Mouse (Mus musculus) intestine, postnatal 0 days (tissue): ENCODE measurements at regions not wholly inside any gene's neighbourhood (a gene's known extent, or its start where the extent isn't known, plus 50 kb on each side); places are given as distances from the start of the nearest gene placed in this dataset.

Experiments
- ATAC-seq: fragments of 200-750 bp; cut with Nextera tagmentation; 2 replicates; pipeline ENCODE4 v1.8.0; 2017; ENCODE audit warnings: mild to moderate bottlenecking, moderate TSS enrichment, moderate library complexity
- H3K27ac ChIP-seq: fragments of 300-500 bp; sonication (generic); 2 replicates; pipeline ENCODE4 v1.5.1; 2014; ENCODE audit warnings: mild to moderate bottlenecking, low read depth, low read length, moderate library complexity
- H3K27me3 ChIP-seq: fragments of 300-500 bp; sonication (generic); replicated peaks from 2 replicates; pipeline ENCODE4 v1.6.1; 2014; ENCODE audit warnings: low read length, mixed read lengths; ENCODE audit not compliant: control insufficient read depth, insufficient read depth
- H3K36me3 ChIP-seq: fragments of 300-500 bp; sonication (generic); 2 replicates; pipeline ENCODE4 v1.6.1; 2014; ENCODE audit warnings: mild to moderate bottlenecking, moderate library complexity; ENCODE audit not compliant: control insufficient read depth, insufficient read depth
- H3K4me1 ChIP-seq: fragments of 300-500 bp; sonication (generic); replicated peaks from 2 replicates; pipeline ENCODE4 v1.6.1; 2014; ENCODE audit warnings: antibody characterized with exemption, low read length, mixed read lengths; ENCODE audit not compliant: control insufficient read depth, insufficient read depth
- H3K4me2 ChIP-seq: fragments of 300-500 bp; sonication (generic); replicated peaks from 2 replicates; pipeline ENCODE4 v1.6.1; 2014; ENCODE audit warnings: low read depth, mild to moderate bottlenecking, moderate library complexity
- H3K4me3 ChIP-seq: fragments of 300-500 bp; sonication (generic); 2 replicates; pipeline ENCODE4 v1.5.1; 2014; ENCODE audit warnings: low read depth, low read length
- H3K9ac ChIP-seq: fragments of 300-500 bp; sonication (generic); 2 replicates; pipeline ENCODE4 v1.6.1; 2014; ENCODE audit warnings: mild to moderate bottlenecking, low read depth, low read length
- H3K9me3 ChIP-seq: fragments of 300-500 bp; sonication (generic); 2 replicates; pipeline ENCODE4 v1.6.1; 2016; ENCODE audit warnings: mixed run types; ENCODE audit not compliant: control insufficient read depth
- CTCF ChIP-seq: sonication (generic); IDR thresholded peaks from 2 replicates; pipeline ENCODE4 v1.5.1; 2016; ENCODE audit warnings: low read depth, mild to moderate bottlenecking, control low read depth, antibody characterized with exemption, moderate library complexity
- WGBS: fragments of 180-500 bp; shearing (Covaris S2); extraction: QIAGEN DNeasy Blood & Tissue Kit; methylation state at CpG from one replicate; pipeline ENCODE4 v1.1.7; 2014; 5-methylcytosine and 5-hydroxymethylcytosine counted together

- no peak overlapping the region for H3K9ac ChIP-seq
- no peak overlapping the region for H3K27ac ChIP-seq
- no peaks in the 10 kb centered on the region for H3K4me1 ChIP-seq
- no peak for ATAC-seq
- H3K4me3 ChIP-seq = no peak overlapping the region
- no peak for TF ChIP-seq CTCF
- 91% methylated on average over 5 of the region's 5 CpGs for WGBS
- no peaks in the 10 kb centered on the region for H3K9me3 ChIP-seq
- no peaks in the 10 kb centered on the region for H3K36me3 ChIP-seq
- no peaks in the 10 kb centered on the region for H3K27me3 ChIP-seq
- no peak overlapping the region for H3K4me2 ChIP-seq
Measured at GRCm38 (mm10) chr8:107828541-107828940, 113.9 kb upstream of the Zfhx3 start.

- Histone ChIP-seq H3K4me2 (no peak overlapping the region), H3K4me1 (no peaks in the 10 kb centered on the region), H3K9me3 (no peaks in the 10 kb centered on the region), H3K4me3 (no peak overlapping the region), H3K27me3 (no peaks in the 10 kb centered on the region), H3K9ac (no peak overlapping the region), H3K36me3 (no peaks in the 10 kb centered on the region), H3K27ac (no peak overlapping the region)
- no peak for ATAC-seq
- TF ChIP-seq CTCF = no peak
- WGBS = 89% methylated on average over 10 of the region's 10 CpGs
Measured at GRCm38 (mm10) chr8:107833481-107833880, 109.0 kb upstream of the Zfhx3 start.

GRCm38 (mm10) chr8:107846141-107846540 lies 96.3 kb upstream of the Zfhx3 start:
- H3K4me1 ChIP-seq = no peaks in the 10 kb centered on the region
- H3K9me3 ChIP-seq = no peaks in the 10 kb centered on the region
- no peak overlapping the region for H3K27ac ChIP-seq
- no peak overlapping the region for H3K4me2 ChIP-seq
- no peak overlapping the region for H3K4me3 ChIP-seq
- H3K36me3 ChIP-seq = no peaks in the 10 kb centered on the region
- no peak overlapping the region for H3K9ac ChIP-seq
- TF ChIP-seq CTCF = no peak
- no peak for ATAC-seq
- 79% methylated on average over 3 of the region's 3 CpGs for WGBS
- no peaks in the 10 kb centered on the region for H3K27me3 ChIP-seq

GRCm38 (mm10) chr8:107851236-107852043 lies 91.0 kb upstream of the Zfhx3 start:
- no peak for TF ChIP-seq CTCF
- WGBS = 81% methylated on average over 17 of the region's 17 CpGs
- no peak overlapping the region for H3K4me3 ChIP-seq
- H3K36me3 ChIP-seq = no peaks in the 10 kb centered on the region
- H3K27me3 ChIP-seq = no peaks in the 10 kb centered on the region
- H3K4me2 ChIP-seq = no peak overlapping the region
- H3K27ac ChIP-seq = no peak overlapping the region
- no peak for ATAC-seq
- no peaks in the 10 kb centered on the region for H3K9me3 ChIP-seq
- H3K4me1 ChIP-seq = no peaks in the 10 kb centered on the region
- no peak overlapping the region for H3K9ac ChIP-seq

DNA sequence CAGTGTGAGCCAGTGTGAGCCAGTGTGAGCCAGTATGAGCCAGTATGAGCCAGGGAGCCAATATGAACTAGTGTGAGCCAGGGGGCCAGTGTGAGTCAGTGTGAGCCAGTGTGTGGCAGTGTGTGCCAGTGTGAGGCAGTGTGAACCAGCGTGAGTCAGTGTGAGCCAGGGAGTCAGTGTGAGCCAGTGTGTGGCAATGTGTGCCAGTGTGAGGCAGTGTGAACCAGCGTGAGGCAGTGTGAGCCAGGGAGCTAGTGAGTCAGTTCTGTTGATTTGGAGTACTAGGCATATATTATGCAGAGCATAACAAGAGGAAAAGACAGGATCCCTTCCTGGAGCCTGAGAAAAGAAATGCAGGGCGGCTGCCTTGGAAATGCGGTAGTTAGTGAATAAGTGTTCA lies 82.7 kb upstream of the Zfhx3 start:
- H3K9ac ChIP-seq = no peak overlapping the region
- no peaks in the 10 kb centered on the region for H3K4me1 ChIP-seq
- no peak overlapping the region for H3K4me2 ChIP-seq
- no peaks in the 10 kb centered on the region for H3K27me3 ChIP-seq
- H3K27ac ChIP-seq = no peak overlapping the region
- no peak for TF ChIP-seq CTCF
- WGBS = 83% methylated on average over 4 of the region's 4 CpGs
- no peaks in the 10 kb centered on the region for H3K36me3 ChIP-seq
- H3K4me3 ChIP-seq = no peak overlapping the region
- no peaks in the 10 kb centered on the region for H3K9me3 ChIP-seq
- ATAC-seq = no peak

DNA sequence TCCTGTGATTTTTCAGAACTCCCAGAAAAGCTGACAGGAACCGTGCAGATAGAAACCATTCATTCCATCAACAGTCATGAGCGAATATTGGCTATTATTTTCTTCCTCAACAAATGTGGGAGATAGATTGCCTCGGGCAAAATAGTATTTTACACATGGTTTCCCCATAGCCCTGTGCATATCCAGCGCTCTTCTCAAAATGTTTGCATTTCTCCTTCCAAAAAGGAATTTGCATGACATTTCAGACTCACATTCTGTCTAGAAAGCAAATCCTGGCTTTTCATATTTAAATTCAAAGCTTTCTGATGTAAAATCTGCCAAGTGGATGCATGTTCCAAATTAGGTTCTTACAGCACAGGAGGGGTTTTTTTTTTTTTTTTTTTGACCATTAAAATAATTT lies 82.2 kb upstream of the Zfhx3 start:
- H3K4me3 ChIP-seq = no peak overlapping the region
- no peak overlapping the region for H3K4me2 ChIP-seq
- no peaks in the 10 kb centered on the region for H3K4me1 ChIP-seq
- no peak overlapping the region for H3K27ac ChIP-seq
- no peaks in the 10 kb centered on the region for H3K27me3 ChIP-seq
- H3K36me3 ChIP-seq = no peaks in the 10 kb centered on the region
- no peak for ATAC-seq
- H3K9ac ChIP-seq = no peak overlapping the region
- WGBS = 79% methylated on average over 4 of the region's 4 CpGs
- no peak for TF ChIP-seq CTCF
- no peaks in the 10 kb centered on the region for H3K9me3 ChIP-seq
